Mouse (Mus musculus) spleen, adult 10 weeks (tissue): ENCODE measurements around the gene 1110008P14Rik. TPM values are rescaled to one million over a fixed set of nuclear protein-coding genes. Genes with fewer than 3 reads are reported as not detected.

Experiments used
- polyA plus RNA-seq: library from polyadenylated mRNA; stranded (reverse); fragments of 350-450 nt; fragmentation: Illumina TruSeq; extraction: RNeasy Lipid Tissue Mini Kit (QIAGEN cat#74804); gene quantifications from one replicate; pipeline ENCODE4 v1.2.3, GENCODE M21; 2015; ENCODE audit warnings: low replicate concordance; ENCODE audit not compliant: insufficient read depth

1110008P14Rik gene
- polyA plus RNA-seq, result 15.2 TPM

DNA sequence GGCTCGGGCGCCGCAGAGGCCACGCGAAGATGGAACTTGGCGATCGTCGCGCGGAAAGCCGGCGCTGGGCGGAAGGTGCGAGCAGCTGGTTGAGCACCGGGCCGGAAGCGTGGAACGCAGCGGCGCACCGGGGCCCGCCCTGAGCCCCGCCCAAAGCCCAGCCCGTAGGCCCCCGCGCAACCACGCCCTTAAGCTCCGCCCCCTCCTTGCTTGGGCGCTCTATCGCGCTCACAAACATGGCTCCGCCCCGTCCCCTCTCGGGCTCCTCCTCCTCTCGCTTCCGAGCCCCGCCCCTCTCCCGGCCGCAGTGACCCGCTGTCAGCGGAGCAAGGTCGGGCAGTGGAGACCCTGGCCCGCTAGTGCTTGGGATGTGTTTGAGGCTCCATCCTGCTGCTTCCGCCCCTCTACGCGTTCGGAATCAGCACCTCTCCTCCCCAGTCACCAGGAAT is at the start of gene 1110008P14Rik:
TSS of gene 1110008P14Rik (minus strand) at position 164 of the 449 bp plus-strand sequence.

DNA sequence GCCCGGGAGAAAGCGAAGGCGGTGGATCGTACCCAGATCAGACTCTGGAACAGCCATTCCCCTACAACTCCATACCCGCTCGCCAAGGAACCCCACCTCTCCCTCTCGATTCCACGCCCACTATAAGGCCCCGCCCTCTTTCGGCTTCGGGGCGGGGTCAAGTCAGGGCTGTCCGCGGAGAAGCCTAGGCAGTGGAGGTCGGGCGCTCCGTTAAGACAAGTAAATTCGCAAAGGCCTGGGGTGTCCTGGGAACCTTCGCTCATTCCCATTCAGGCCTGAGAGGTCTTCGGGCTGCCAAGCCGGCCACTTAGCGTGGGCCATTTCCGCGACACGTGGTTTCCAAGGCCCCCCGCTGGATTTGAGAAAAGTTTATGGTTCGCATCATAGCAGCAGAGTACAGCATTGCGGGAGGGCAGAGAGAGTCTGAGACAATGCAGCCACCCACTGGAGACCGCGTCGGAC is 13.8 kb upstream of the 1110008P14Rik start, which contains the start of gene Ptges2:
TSS of gene Ptges2 (plus strand) at position 413 of the 462 bp plus-strand sequence.

DNA sequence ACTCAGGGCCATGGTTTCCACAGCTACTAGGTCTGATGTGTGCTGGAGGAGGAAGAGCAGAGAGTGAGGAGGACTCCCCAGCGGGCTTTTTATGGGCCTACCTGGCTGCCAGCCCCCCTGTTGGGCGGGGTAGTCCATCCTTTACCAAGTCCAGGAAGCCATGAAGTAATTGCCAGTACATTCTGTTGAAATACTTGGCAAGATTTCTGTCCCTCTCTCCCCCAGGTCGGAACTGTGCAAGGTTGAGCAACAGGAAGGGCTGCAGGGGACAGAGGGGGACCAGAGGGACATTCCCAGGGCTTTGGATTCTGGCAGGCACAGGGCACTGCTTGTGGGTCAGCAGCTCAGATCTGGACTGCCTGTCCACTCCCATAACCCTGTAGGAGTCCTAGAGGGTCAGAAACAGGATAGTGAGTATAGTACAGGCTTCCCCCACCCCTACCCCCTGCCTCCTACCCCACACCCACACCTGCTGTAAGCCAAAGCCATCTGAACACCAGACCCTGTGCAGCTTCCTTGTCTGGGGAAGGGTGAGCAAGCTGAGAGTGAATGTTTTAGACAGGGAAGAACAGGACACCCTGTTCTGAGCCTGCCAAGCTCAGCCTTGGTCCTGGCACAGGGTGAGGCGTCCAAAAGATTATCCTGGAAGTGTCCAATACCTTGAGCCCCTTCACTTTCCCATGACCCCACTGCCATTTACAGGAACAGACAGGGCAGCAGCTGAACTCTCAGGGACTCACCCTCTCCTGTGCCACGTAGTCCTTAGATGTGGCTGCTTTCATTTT is 6.2 kb upstream of the 1110008P14Rik start, which contains the start of gene Lcn2:
TSS of gene Lcn2 (minus strand) at position 547 of the 785 bp plus-strand sequence.

DNA sequence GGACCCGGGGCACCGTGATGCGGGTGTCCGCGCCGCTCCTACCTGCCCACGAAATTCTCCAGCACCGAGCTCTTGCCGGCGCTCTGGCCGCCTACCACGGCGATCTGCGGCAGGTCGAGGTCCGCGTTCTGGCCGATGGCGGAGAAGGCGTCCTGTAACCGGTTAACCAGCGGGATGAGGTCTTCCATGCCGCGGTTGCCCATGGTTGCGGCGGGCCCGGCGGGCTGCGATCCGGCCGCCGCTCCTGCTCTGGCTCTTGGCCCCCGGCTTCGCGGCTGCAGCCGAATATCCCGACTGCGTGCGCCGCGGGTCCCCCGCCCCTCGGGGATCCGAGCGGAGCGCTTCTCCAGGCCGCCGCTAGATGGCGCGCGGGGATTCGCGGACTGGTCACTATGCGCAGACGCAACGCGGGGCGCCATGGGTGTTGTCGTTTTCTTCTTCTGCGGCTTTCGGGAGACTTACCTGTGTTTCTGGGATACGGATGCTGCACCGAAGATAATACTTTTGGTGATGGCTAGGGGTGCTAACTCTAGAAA is 28.7 kb downstream of the 1110008P14Rik start, which contains the start of gene Dnm1:
TSS of gene Dnm1 (minus strand) at position 332 of the 536 bp plus-strand sequence.

DNA sequence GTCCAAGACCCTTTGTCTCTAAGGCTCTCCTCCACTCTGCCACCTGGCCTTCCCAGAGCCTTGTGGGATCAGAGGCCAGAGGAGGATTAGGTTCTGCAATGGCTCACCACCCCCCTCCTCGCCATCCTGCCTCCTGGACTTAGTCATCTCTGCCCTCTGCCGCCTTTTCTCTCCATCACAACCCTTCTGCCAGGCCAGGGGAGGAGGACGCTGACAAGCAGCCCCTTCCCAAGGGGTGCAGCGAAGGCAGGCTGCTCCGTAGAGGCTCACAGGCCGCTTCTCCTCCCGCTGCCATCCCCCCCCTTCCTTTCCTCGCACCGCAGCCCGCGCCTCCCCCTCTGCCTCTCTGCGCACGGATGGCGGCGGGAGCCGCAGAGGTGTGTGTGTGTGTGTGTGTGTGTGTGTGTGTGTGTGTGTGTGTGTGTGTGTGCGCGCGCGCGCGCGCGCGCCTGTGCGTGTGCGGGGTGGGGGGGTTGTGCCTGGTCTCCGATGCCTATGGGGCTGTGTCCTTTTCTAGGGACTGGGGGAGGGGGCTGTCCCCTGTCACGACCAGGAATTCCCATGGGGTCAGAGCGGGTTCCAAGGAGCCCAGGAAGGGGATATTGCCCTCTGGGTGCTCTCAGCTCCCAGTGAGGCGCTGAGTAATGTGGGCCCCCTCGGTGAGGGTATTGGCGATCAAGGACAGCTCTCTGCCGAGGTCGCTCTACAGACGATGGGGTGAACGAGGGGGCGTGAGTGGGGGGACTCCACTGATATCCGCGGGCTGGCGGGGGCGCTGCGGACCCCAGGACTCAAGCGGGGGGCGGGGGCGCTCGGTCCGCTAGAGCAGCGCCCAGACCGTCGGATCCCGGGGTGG is 29.4 kb downstream of the 1110008P14Rik start, which contains the start of gene Ciz1:
TSS of gene Ciz1 (plus strand) at position 177 of the 856 bp plus-strand sequence.

Other genes starting within 250 kb of the 1110008P14Rik start
- 36.5 TPM for gene Prrc2b, start 230.9 kb downstream of the 1110008P14Rik start, polyA plus RNA-seq
- gene Pomt1, start 145.3 kb downstream of the 1110008P14Rik start, polyA plus RNA-seq, result 10.0 TPM
- 41.0 TPM for gene Uck1, start 121.8 kb downstream of the 1110008P14Rik start, polyA plus RNA-seq
- gene Golga2, start 94.6 kb downstream of the 1110008P14Rik start, polyA plus RNA-seq, result 45.4 TPM
- gene Swi5, start 93.9 kb downstream of the 1110008P14Rik start, polyA plus RNA-seq, result 264 TPM
- 93.7 TPM for gene Ciz1, start 29.6 kb downstream of the 1110008P14Rik start, polyA plus RNA-seq
- 1.8 TPM for gene Dnm1, start 28.6 kb downstream of the 1110008P14Rik start, polyA plus RNA-seq
- gene Lcn2, start 6.3 kb upstream of the 1110008P14Rik start, polyA plus RNA-seq, result 8.3 TPM
- 6.1 TPM for gene Ptges2, start 14.0 kb upstream of the 1110008P14Rik start, polyA plus RNA-seq
- 3.5 TPM for gene Naif1, start 68.5 kb upstream of the 1110008P14Rik start, polyA plus RNA-seq
- 8.4 TPM for gene Slc25a25, start 69.5 kb upstream of the 1110008P14Rik start, polyA plus RNA-seq
- gene Fam102a, start 153.4 kb upstream of the 1110008P14Rik start, polyA plus RNA-seq, result 28.0 TPM
- gene Dpm2, start 188.9 kb upstream of the 1110008P14Rik start, polyA plus RNA-seq, result 56.7 TPM
- not detected for gene Pip5kl1, start 192.9 kb upstream of the 1110008P14Rik start, polyA plus RNA-seq
- gene 9430097D07Rik, start 193.7 kb upstream of the 1110008P14Rik start, polyA plus RNA-seq, result 0.15 TPM
- gene St6galnac4, start 205.2 kb upstream of the 1110008P14Rik start, polyA plus RNA-seq, result 16.1 TPM
- 11.3 TPM for gene St6galnac6, start 217.8 kb upstream of the 1110008P14Rik start, polyA plus RNA-seq
- 6.3 TPM for gene Ak1, start 239.8 kb upstream of the 1110008P14Rik start, polyA plus RNA-seq